Mouse (Mus musculus): Measurements from ENCODE around the gene Cdk17.

The Cdk17 gene

DNA sequence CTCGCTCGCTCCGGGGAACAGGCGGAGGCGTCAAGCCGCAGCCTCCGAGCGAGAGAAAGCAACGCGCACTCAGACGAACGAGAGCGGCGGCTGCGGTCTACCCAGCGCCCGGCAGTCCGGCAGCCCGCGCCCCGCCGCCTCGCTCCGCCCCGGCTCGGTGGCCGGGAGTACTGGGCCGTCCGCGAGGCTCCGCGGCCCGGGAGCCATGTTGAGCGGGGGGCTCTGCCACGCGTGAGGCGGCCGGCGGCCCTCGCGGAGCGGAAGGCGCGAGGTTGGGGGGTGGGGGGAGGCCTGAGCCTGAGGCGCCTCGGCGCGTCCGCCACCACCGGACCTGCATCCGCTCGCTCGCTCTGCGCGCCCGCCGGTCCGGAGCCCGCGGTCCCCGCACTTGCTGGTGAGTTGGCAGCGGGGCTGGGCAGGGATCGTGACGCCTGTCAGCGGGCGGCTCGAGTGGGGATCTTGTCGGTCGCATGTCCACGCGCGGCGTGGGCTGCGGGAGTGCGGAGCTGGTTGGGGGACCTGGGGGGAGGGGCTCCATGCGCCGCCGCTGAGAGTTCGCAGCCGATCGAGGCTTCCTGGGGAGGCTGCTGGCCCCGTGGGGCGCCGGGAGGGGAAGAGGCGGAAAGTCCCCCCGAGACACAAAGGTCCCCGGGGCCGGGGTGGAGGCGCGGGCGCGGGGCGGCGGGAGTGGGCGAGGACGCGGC is at the start of gene Cdk17:
Cdk17 (plus strand) TSS at position 69 of the 704 bp plus-strand sequence.
- peak; percentile 63 for DNase-seq (ENCODE audit: low spot score)

DNA sequence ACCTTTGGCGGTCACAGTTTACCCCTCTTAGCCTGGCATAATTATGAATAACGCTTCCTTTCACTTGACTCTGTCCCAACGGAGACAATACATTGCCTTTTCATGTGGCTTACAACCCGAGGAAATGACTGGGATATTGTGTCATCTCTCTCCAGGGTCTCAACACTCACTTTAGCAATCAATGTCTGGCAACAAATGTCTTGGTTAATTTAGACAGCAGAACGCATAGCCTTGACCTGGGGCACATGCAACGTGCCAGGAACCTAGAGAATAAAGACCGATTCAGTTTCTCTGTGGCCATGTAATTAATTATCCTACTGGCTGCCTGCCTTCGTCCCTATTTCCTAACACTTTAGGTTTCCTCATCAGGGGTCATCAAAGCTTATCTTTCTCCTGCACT is 49.3 kb upstream of the Cdk17 start:
- no peak for DNase-seq (ENCODE audit: low spot score)

DNA sequence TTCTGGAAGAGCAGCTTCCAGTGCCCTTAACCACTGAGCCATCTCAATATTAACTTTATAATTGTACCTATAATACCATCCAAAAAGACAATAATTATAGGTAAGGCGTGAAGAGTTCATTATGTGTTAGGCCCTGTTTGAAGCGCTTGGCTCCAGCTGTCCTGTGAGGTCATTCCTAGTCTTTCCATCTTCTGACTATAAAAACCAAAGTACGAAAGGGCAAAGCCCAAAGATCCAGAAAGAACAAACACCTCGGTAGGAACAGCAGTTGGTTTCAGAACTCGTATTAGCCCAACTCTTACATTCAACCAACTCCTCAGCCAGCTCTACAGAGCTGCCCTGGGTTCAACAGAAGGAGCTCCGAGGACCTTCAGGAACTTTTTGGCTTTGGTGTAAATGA is 48.7 kb upstream of the Cdk17 start:
- no peak for DNase-seq (ENCODE audit: low spot score)

DNA sequence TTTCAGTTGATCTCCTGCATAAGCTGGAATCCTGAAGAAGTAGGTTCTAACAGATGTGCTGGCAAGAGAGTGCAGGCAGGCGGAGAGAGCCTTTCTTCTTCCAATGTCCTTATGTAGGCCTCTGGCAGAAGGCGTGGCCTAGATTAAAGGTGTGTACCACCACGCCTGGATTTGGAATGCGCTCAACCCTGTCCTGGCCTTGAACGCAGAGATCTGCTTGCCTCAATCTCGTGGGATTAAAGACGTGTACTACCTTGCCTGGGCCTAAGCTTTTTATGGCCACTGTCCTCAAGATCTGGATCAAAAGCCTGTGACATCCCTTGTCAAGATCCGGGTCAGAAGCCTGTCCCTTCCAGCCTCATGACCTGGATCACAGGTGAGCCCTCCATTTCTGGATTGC is 46.7 kb upstream of the Cdk17 start:
- no peak for DNase-seq (ENCODE audit: low spot score)

- no peak for DNase-seq (ENCODE audit: low spot score)
Measured at GRCm38 (mm10) chr10:93114782-93115181, 45.9 kb upstream of the Cdk17 start.

DNA sequence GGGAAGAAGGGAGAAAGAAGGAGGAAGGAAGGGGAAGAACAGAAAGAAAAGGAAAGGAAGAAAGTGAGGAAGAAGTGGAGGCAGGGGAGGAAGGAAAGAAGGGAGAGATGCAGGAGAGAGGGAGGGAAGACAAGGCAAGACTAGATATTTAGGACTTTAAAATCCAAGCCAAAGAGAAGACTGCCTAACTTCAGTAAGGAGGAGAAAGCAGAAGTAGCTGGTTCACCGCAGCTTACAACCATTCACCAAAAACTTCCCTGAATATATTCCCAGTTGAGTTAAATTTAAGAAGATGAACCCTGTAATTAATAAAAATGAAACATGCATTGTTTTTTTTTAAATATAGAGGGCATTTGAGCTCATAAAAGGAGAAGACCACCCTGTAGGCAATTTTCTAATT is 44.9 kb upstream of the Cdk17 start:
- DNase-seq (ENCODE audit: low spot score): no peak

DNA sequence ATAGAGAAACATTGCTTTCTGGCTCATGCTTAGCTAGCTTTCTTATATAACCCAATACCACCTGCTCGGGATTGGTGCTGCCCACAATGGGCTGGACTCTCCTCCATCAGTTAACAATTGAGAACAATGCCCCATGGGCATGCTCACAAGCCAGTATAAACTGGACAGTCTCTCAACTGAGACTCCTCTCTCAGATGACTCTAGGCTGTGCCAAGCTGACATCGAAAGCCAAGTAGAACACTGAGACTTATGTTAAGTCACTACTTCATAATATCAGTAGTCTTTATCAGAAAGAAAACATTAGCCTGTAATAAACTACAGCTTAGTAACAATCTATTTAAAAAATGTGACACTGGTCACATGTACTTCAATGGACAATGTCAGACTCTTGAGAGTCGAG is 44.0 kb upstream of the Cdk17 start:
- no peak for DNase-seq (ENCODE audit: low spot score)

DNA sequence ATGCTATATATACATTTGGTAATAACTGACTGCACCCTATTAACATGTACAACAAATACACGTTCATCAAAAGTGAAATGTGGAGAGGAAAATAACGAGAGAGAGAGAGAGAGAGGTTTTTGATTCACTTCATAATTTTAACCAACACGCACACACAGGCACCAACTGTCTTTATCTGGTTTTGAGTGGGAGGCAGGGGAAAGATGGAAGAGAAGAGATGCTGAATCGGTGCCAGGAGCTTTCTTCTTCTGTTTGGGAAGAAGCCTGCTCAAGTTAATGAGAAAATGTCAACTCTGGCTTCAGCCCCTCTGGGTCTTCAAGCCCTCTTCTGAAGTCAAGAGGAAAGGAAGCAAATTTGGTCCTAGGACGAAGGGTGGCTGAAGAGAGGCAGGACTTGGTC is 40.9 kb upstream of the Cdk17 start:
- DNase-seq (ENCODE audit: low spot score): no peak

DNA sequence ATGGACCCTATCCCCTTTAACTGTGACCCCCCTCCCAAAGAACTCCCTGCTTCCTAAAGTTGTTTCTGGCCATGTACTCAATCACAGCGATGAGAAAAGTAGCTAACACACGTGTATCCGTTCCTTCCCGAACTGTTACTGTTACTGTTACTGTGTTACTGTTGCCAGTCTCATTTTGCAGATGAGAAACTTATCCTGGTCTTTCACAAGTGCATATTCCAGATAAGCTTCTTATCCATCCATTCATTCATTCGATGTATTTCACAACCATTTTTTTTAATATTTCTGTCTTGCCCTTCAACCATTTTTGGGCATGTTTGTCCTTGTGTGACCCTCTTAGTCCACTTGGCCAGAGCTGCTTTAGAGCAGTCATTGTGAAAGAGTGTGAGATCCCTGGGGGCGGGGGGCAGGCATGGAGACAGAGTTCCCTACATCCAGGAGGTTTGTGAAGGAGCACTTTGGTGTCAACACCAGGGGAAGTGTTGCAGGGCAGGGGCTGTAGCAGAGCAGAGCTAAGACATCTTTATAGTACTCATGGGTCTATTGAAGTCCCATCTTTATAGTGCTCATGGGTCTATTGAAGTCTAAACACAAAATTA is 39.3 kb upstream of the Cdk17 start:
- no peak for DNase-seq (ENCODE audit: low spot score)

DNA sequence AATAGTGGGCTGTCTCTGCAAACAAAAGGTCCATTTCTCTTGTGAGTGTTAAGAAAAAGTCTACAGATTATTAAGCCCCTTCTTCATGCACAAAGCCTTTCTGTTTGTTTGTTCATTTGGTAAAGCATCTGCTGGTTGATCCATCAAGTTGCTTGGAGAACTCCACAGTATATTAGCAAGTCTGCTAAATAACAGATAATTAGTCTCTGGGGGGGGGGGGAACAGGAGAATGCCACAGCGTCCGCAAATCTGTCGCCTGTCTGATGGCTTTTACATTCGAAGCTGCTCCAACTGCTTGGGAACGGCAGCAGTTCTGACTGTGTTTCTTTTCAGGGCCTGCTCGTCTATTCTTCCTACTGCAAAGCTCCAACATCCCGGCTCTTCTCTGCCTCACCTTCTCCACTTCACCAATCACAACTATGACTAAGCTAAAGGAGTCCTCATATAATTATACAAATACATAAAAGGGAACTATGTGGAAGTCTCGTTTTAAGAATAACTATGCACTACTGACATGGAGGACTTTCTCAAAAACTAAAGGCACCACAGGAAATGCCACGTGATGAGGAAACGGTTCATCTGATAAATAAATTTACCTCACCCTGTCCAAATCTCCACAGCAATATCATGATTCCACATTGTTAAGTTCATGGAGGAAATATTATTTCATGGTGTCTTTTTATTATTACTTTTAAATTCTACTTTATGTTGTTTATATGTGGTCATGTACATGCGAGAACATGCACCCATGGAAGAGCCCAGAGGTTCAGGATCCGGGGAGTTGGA is 38.1 kb upstream of the Cdk17 start:
- no peak for DNase-seq (ENCODE audit: low spot score)

DNA sequence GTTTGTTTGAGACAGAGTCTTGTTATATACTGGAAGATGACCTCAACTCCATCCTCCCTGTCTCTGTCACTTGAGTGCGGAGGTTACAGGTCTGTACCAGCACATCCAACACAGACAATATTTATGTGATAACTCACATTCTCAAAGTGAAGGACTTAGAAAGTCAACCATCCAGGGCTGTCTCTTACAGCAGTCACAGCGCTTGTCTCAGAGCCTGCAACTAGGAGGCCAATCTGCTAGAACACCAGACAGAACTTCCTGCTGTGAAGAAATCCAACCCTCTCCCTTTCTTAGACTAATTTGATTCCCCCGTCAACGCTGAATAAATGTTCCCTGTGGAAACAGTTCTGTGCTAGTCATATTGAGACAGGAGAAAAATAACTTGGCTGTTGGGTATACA is 37.4 kb upstream of the Cdk17 start:
- DNase-seq (ENCODE audit: low spot score): no peak

- DNase-seq (ENCODE audit: low spot score): peak; percentile 13
Measured at GRCm38 (mm10) chr10:93123957-93124613, 36.6 kb upstream of the Cdk17 start.

DNA sequence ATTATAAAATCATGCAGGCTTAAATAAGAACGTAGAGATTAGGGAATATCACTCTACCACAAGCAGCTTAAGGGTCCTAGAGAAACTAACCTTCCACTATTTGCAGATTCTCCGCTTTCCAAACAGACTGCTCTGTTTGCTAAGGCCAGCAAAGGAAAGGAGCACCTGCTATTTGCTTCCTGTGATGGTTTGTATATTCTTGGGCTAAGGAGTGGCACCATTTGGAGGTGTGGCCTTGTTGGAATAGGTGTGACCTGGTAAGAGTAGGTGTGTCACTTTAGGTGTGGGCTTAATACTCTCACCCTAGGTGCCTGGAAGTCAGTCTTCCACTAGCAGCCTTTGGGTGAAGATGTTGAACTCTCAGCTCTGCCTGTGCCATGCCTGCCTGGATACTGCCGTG is 34.6 kb upstream of the Cdk17 start:
- DNase-seq (ENCODE audit: low spot score): no peak

DNA sequence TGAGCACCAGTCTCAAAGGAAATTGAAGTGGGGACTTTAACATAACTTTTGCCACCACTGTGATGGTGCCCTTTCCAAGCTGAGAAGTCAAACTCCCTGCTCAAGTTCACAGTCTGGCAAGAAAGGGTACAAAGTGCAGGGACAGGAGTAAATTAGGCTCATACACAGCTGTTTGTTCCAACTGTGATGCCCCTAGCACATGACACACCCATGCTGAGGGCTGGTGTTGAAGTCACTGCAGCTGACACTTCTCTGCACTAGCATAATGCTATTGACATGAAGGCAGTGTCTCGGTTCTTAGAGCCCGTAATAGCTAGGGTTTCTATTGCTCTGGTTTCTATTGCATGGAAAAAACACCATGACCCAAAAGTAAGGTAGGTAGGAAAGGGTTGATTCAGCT is 32.1 kb upstream of the Cdk17 start:
- DNase-seq (ENCODE audit: low spot score): no peak

DNA sequence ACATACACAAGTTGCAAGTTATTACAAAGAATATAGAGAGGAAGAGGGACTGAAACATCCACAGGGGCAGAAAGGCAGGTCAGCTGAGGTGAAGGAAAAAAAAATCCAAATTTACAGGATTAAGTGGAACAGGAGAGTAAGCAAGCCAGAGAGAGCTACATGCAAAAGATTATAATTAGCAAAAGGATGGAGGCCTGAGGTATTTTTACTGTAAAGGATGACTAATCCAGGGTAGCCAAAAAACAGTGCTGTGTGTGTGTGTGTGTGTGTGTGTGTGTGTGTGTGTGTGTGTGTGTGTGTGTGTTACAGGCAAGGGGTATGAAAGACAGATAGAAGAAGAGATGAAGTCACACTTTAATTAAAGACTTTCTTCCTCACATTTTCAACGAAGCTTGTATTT is 31.3 kb upstream of the Cdk17 start:
- no peak for DNase-seq (ENCODE audit: low spot score)

GRCm38 (mm10) chr10:93129904-93130455 is 30.7 kb upstream of the Cdk17 start:
- no peak for DNase-seq (ENCODE audit: low spot score)

- DNase-seq (ENCODE audit: low spot score): no peak
Measured at GRCm38 (mm10) chr10:93130456-93130940, 30.2 kb upstream of the Cdk17 start.

- DNase-seq (ENCODE audit: low spot score): no peak
Measured at GRCm38 (mm10) chr10:93131865-93132566, 28.7 kb upstream of the Cdk17 start.

DNA sequence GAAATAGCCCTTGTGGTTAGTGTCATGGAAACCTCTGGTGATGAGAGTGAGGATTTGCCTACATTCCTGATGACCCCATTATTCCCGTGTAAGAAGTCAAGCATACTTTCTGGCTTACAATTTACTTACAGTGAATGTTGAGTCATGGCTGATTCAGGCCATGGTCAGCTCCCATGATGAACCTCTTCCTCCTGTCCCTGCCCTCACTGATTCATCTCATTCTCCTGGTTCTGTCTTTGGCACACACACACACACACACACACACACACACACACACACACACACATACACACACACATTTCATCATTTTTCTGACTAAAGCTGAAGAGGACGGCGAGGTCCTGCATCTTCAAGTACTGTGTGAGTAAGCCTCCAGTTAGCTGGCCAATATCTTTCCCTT is 21.9 kb upstream of the Cdk17 start:
- no peak for DNase-seq (ENCODE audit: low spot score)

GRCm38 (mm10) chr10:93140778-93141177 is 19.9 kb upstream of the Cdk17 start:
- no peak for DNase-seq (ENCODE audit: low spot score)

DNA sequence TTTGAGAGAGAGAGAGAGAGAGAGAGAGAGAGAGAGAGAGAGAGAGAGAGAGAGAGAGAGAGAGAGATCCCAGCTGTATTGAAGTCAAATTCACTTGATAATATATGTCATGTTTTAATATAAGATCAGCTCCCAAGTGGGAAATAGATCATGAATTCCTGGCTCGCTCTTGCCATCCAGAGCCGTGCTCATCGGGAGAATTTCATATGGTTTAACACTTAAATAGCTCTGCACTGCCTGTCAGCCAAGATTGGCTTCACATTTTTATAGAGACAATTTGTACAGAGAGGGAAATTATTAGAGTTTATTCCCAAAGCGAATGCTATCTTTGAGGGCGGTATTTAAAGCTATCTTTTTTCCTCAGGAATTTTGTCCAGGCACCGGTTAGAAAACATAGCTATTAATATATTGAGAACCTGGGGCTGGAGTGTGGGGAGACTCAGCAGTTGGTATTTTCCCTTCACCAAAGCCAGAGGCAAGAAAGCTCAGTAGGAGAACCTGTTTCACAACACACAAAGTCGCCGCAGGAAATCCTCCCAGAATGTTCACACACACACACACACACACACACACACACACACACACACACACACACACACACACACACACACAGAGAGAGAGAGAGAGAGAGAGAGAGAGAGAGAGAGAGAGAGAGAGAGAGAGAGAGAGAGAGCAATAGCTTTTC is 17.9 kb upstream of the Cdk17 start:
- no peak for DNase-seq (ENCODE audit: low spot score)
